Mouse (Mus musculus): Measurements from ENCODE around the gene Ttc26.

The Ttc26 gene

DNA sequence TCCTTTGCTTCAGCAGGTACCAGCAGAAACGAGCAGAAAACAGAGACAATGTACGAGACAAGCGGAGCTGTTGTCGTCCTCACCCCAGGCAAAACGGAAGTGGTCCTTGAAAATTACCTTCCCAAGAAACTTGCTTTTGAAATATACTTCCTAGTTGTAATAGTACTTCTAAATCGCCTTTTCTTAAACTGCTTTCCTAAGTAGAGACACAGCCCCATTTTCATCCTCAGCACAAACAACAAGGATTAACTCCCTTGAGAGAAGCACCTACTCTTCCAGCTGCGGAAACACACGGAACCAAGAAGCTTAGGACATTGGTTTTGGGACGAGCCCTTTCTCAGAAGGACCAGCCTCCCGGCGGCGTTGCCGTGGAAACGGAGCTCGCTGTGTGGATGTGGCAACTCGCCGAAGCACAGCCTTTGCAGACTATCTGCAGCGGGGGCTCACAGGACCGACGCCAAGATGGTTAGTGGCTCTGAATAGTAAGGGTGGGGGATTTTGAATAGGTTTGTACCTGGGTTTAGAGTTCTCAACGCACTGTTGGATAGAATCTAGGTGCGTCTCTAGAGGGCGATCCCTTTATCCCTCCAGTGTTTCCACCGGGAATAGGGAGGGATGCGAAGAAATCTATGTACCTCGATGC, at the start of gene Ttc26:
Ttc26 (plus strand) TSS at position 341 of the 643 bp plus-strand sequence.
- peak; percentile 79 for DNase-seq (ENCODE audit: extremely low read depth, low read depth)

GRCm38 (mm10) chr6:38335264-38335663, 46.0 kb upstream of the Ttc26 start:
- no peak for DNase-seq (ENCODE audit: extremely low read depth, low read depth)

DNA sequence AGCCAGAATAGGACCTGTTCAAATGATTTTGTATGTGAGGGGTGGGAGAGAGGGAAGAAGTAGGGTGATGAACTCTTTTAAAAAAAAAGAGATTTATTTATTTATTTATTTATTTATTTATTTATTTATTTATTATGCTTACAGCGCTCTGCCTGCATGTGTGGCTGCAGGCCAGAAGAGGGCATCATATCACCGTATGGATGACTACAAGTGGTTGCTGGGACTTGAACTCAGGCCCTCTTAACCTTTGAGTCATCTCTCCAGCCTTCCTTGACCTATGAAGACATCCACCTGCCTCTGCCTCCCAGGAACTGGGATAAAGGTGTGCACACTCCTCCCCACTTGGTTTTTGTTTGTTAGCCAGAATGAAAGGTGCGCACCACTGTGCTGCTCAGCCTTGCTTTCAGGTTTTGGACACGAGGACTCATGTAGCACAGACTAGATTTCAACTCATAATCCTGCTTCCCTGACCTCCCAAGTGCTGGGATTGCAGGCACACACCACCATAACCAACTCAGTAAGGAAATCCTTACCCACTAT, 44.0 kb upstream of the Ttc26 start:
- no peak for DNase-seq (ENCODE audit: extremely low read depth, low read depth)

DNA sequence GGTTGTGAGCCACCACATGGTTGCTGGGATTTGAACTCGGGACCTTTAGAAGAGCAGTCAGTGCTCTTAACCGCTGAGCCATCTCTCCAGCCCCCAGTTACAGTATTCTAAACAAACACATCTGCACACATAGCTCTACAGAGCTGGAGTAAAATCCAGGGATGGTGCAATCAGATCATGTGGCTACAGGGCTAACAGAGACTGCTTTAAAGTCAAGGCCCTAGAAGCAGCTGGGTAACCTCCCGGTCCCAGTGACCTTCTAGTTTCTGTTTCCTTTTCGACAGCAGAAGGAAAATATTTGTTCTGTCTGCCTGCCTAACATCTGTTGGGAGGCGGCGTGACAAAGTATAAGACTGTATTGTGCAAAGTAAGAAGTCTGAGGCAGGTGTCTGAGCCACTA, 43.3 kb upstream of the Ttc26 start:
- no peak for DNase-seq (ENCODE audit: extremely low read depth, low read depth)

DNA sequence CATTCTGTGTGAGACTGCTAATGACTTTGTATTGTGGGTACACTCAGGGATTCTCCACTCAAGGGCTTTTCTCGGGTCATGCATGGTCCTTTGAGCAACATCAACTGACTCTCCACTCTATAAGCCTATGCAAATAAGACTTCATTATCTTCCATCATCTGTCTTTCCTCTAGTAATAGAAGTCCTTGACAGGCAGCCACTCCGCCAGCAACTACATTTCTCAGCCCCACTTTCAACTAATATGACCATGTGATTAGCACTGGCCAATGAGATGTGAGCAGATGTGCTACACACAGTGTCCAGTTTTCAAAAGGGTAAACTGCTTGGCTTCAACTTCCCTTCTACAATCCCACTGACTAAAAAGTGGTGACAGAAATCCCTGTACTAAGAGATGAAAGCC, 42.2 kb upstream of the Ttc26 start:
- DNase-seq (ENCODE audit: extremely low read depth, low read depth): no peak

DNA sequence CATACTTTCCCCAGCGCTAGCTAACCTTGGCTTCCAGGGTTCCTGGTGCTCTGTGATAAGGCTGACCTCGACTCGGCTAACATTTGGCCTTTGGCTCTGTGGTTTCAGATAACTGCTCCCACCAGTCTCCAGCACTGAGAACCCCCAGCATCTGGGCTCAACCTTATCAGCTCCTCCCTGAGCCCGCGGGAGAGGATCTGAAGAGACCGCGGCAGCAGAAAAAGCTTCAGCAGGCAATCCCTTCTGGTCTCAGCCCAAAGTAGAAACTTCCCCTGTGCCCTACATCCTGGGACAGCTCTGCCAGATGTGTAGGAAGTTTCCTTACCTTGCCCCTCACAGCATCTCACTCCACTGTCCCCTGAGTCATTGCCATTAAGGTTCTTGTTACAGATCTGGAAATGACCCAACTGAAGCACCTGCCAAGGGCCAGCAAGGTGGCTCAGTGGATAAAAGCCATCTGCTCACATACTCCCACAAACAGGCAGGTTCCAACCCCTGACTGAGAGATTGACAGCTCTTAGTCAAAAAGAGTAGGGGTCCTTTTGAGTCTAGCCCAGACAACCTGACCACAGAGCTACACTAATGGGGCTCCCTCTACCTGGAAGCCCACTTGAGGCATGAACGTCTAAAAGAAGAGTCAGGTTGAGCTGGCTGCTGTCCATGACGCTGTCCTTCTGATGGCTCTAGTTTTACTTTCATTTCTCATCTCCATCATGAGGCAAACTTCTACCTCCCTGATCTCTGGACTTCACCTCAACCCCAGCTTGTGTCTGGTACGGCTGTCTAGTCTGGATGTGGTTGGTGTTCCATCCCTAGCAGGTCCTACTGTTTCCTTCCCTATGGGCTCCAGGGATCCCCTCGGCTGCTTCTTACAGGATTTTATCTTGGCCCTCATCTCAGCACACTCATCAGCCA, 39.3 kb upstream of the Ttc26 start:
- peak; percentile 84 for DNase-seq (ENCODE audit: extremely low read depth, low read depth)

DNA sequence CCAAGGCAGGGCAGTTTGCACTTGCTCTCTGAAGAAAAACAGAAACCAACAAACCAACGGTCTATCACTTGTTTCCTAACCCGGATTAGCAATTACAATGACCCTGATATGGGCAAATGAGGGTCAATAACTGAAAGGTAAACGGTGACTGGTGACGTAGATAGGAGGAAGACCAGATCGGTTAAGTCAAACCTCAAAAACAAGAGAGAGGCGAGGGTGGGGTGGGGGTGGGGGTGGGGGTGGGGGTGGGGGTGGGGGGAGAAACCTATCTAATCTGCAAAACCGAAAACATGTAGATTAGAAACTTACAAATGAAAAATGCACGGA, 38.6 kb upstream of the Ttc26 start:
- no peak for DNase-seq (ENCODE audit: extremely low read depth, low read depth)

GRCm38 (mm10) chr6:38343581-38343980, 37.7 kb upstream of the Ttc26 start:
- no peak for DNase-seq (ENCODE audit: extremely low read depth, low read depth)

DNA sequence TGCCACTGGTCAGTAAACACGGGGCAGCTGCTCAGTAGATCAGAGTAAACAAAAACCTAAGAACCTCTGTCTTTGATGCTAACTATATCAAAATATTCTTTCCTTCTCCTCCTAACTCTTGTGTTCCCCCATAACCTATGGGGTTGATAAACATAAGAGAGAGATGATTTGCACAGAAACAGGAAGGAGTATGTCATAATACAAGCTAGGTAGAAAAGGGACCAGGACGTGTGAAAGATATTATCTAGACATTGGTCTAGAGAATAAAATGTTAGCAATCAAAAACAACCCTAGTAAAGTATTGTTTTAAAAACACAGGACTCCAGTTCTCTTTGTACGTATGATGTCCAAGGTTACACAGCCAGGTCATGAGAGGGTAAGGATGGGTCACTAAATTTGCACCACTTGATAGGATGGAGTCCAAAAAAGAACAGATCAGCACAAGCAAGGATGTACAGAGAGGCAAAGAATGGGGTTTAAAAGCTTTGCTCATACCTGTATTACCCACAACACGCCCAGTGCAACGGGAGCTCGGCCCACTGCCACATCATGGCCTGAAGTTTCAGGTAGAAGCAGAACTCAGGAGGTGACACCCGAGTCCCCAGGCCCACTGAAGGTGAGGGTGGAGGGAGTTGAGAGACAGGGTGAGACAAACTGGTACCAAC, 37.1 kb upstream of the Ttc26 start:
- no peak for DNase-seq (ENCODE audit: extremely low read depth, low read depth)

GRCm38 (mm10) chr6:38345796-38346195, 35.5 kb upstream of the Ttc26 start:
- DNase-seq (ENCODE audit: extremely low read depth, low read depth): peak; percentile 72

GRCm38 (mm10) chr6:38347875-38348274, 33.4 kb upstream of the Ttc26 start:
- DNase-seq (ENCODE audit: extremely low read depth, low read depth): no peak

GRCm38 (mm10) chr6:38348811-38349453, 32.3 kb upstream of the Ttc26 start:
- DNase-seq (ENCODE audit: extremely low read depth, low read depth): no peak

DNA sequence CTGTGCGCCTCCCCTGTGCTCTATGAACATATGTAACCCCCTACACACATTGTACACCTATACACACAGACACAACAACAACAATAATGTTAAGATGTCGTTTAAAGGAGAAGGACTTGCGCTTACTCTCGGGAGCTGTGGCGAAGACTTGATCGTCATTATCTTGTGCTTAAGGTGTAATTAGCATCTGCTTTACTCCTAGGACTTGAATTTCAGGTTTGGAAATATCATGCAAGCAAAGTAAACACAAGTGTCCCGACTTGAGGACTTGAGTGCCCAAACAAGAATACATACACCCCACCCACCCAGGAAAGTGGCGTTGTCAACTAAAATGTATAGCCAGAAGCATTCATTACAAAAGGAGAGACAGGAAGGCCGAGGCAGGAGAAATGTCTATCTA, 31.5 kb upstream of the Ttc26 start:
- DNase-seq (ENCODE audit: extremely low read depth, low read depth): no peak

DNA sequence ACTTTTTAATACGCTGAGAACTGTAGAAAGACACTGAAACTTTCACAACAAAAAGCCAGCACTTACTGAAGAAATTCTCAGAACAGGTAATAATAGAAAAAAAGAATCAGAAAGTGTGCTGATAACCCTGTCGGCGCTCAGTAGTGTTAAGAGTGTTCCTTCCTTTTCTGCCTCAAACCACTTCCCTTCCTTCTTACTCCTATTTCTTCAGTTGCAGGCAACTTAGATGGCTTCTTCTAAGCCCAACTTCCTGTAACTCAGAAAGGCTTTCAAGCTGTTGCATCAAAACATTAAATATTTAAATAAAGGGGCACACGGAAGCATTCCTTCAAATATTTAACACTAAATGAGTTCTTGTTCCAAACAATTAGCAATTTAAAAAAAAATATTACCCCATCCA, 29.3 kb upstream of the Ttc26 start:
- DNase-seq (ENCODE audit: extremely low read depth, low read depth): peak; percentile 78

- DNase-seq (ENCODE audit: extremely low read depth, low read depth): no peak
Observed at GRCm38 (mm10) chr6:38352451-38352850, 28.8 kb upstream of the Ttc26 start.

DNA sequence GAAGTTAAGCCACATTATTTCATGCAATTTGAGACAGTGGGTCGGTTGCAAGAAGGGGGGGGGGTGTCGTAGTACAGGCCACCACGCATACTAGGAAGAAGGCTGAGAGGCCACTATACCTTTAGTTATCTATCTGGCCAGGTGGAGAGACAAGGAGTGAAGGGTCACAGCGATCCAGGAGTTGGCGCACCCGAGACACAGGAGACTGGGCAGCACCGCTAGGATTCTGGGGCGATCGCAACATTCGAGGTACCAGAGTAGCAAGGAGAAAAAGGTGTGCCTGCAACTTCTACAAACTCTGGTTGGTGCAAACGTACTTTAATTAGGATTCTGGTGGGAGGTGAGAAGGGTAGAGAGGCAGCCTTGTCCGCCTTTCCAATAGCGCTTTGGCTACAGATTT, 28.1 kb upstream of the Ttc26 start:
- no peak for DNase-seq (ENCODE audit: extremely low read depth, low read depth)

- peak; percentile 87 for DNase-seq (ENCODE audit: extremely low read depth, low read depth)
Observed at GRCm38 (mm10) chr6:38353811-38354722, 27.2 kb upstream of the Ttc26 start, which contains the start of gene Zc3hav1. TSS of gene Zc3hav1 (minus strand) at chr6:38354603.

DNA sequence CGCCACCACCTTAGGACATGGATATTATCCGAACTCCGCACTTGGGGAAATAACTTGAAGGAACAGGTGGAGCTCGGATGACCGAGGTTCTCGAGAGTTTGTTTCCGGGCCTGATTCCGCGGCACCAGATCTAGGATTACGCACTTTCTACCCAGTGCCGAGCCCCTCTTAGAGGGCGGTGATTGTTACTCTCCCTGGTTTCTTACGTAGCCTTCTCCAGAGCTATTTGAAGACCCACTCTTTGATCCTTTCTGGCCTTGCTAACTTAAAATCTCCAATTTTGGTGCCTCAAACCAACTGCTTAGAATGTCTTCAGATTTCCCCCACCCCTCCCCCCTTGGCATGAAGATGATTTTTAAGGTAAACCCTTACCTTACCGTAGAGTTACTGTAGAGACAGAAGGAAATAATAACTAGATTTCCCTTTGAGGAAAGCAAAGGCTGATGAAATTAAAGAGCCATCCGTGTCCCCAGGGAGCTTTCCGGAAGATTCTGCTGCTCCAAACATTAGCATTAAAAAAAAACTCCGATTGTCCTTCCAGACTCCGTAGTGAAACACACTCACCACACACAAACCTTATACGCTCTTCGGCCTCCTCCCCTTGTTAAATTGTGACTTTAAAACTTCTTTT, 26.4 kb upstream of the Ttc26 start:
- no peak for DNase-seq (ENCODE audit: extremely low read depth, low read depth)

GRCm38 (mm10) chr6:38355354-38355823, 25.9 kb upstream of the Ttc26 start:
- no peak for DNase-seq (ENCODE audit: extremely low read depth, low read depth)

GRCm38 (mm10) chr6:38355862-38356261, 25.4 kb upstream of the Ttc26 start:
- DNase-seq (ENCODE audit: extremely low read depth, low read depth): no peak

Measured in MEL-GATA-1-ER (cell line).